Mouse (Mus musculus): ENCODE results near the gene H2-M10.3.
"Not testable (repeated sequence)": the region's sequence is repeated elsewhere in the genome, so short reads cannot be mapped to it uniquely, and the experiment has no call there.

H2-M10.3 gene

DNA sequence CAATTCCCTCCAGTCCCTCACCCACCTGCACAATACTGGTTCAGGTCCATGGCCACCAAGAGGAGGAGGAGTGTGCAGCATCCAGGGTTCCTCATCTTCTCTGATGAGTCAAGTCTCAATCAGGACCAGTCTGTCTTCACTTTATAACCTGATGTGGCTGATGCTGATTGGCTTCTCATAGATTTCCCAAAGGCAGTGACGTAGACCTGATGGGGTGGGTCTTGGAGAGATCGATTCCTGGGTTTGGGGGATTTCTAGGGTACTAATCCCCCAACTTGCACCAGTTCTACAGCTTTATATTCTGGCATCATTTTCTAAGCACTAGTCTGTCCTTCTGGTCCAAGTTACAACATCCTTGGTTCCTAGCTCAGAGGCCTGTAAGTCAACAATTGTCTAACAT is at the start of gene H2-M10.3:
H2-M10.3 (minus strand) TSS at position 101 of the 400 bp plus-strand sequence.
- not testable (repeated sequence) for DNase-seq (ENCODE audit: low spot score in 2 of 2)

DNA sequence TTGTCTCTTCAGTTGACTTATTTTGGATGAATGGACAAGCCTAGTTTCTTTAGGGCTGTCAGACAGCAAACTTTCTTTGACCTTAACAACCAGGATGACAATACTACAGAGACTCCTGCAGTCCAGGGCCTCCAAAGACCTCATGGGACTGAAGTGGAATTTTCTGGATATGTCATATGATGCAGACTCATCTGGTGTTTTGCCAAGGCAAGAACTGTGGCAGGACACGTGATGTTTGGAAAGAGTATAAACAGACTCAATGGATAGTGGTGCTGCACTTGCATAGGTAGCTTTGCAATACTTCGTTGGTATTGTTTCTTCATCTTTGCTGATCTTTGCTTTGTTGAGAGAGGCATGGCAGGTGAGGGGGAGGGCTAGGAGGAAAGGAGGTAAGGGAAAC is 49.2 kb upstream of the H2-M10.3 start:
- DNase-seq (ENCODE audit: low spot score in 2 of 2) = no peak

DNA sequence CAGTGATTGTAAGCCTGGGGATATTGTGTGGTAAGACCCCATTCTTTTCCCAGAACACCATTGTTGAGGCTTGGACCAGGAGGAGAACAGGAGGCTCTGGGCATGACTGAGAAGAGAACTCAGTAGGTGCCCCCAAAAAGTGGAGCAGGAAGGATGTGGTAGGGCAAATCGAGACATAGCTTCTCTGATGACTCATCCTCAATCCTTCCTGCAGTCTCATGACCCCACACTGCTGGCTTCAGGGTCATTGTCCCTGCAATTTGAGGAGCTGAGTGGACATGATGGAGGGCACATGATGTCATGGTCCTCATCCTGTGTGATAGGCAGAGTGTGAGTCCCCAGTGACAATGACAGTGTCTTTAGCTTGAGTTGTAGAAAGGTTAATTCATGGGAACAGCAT is 47.2 kb upstream of the H2-M10.3 start:
- no peak for DNase-seq (ENCODE audit: low spot score in 2 of 2)

DNA sequence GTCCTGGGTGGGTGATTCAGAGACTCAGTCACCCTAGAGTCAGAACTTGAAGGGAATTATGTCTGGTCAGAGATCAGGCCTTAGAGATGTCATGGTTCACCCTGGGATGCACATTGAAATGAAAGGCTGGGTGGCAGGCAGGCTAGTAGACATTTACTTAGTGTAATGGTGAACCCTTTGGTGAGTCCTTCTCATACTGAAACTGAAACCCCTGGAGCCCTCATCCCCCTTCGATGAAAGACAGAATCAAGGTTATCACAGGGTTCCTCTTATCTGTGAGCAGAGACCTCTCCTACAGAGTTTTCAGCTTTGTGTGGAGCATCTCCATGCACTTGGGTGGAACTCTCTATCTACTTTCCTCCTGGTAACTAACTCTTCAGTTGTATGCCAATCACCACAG is 46.1 kb upstream of the H2-M10.3 start:
- no peak for DNase-seq (ENCODE audit: low spot score in 2 of 2)

DNA sequence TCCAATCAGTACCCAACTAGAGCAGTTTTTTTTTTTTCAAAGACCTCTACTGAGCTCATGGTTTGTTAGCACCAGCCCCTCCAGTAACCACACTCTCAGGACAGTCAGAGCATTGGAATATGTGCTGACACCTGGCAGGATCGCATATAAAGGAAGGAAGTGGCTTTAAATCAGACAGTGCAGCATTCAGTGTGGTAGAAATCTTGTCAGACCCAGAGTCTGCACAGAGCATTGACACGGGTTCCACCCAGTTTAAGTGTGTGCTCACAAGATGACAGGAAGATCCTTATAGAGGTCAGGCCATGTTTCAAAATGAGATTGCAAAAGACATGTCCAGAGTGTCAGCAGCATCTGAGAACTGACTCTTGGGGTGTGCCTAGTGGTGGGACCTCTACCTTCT is 21.7 kb upstream of the H2-M10.3 start:
- no peak for DNase-seq (ENCODE audit: low spot score in 2 of 2)

DNA sequence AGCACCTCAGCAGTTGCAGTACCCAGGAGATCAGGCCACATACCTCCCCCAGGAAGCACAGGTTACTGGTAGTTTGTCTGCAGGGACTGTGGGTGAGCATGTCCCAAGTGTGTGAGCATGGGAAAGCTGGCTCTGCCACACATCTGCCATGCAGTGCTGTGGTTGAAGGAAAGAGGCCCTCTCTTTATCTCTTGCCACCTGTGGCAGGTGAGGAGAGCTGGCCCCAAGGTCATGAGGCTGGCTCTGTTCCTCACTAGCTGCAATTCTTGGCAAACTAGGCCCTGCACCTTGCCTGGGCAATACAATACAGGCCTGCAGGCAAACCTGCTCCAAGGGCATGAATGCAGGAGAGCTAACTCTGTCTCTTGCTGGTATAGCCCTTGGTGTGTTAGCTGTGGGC is 5.8 kb downstream of the H2-M10.3 start:
- DNase-seq (ENCODE audit: low spot score in 2 of 2) = not testable (repeated sequence)

DNA sequence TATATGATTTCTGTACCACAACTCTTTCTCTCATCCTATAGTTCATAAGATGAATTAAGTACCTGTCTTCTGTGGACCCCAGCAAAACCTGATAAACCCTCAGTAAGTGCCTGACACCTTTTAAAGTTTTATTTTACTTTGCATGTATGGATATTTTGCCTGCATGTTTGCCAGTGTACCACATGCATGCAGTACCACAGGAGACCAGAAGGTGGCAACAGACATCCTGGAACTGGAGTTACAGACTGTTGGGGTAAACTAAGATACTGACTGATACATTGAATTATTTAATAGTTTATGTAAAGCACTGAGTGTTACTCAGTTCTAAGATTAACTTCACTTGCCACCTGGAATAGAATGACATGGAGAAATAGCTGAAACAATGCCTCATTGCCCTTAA is 10.7 kb downstream of the H2-M10.3 start:
- peak; percentile 39 to 70 for DNase-seq (ENCODE audit: low spot score in 2 of 2)

DNA sequence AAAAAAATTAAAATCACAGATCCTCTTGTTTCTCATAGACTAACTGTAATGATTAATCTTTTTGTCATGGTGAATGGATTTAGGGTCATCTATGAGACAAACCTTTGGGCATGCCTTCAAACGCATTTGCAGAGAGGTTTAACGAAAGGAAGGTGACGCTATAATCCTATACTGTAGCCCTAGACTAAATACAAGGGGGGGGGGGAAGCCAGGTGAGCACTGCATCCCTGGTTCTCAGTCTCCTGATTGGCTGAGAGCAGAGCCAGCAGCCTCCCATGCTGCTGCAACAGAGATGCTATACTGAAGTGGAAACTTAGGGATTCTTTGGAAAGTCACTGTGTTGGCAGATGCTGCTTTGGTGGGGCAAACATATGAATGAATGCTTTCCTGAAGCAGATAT is 12.5 kb downstream of the H2-M10.3 start:
- DNase-seq (ENCODE audit: low spot score in 2 of 2) = no peak

DNA sequence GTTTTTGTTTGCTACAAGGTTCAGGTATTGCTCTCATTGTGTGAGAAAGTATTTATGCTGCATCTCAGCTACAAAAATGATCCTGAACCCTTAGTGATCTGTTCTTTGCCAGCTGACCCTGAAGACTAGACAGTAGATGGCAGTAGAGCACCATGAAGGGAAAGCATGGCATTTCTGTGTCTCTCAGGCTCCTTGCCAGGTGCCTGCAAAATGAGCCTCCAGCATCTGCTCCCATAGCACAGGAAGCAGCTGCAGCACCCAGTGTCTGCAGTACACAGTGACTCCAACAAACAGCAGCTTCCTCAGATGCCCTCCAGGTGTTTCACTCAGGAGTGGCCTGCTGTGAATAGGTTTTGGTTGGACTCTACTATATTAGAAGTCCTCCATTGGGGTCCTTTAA is 12.9 kb downstream of the H2-M10.3 start:
- DNase-seq (ENCODE audit: low spot score in 2 of 2) = peak; percentile 84 to 87

DNA sequence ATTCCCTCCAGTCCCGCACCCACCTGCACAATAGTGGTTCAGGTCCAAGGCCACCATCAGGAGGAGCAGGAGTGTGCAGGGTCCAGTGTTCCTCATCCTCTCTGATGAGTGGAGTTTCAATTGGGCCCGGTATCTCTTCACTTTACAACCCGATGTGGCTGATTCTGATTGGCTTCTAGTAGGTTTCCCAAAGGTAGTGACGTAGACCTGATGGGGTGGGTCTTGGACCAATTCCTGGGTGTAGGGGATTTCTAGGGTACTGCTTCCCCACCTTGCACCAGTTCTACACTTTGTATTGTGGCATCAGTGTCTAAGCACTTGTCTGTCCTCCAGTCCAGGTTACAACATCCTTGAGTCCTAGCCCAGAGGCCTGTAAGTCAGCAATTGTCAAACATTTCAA is 42.2 kb downstream of the H2-M10.3 start, which contains the start of gene H2-M10.1:
H2-M10.1 (minus strand) TSS at position 101 of the 400 bp plus-strand sequence.
- no peak for DNase-seq (ENCODE audit: low spot score in 2 of 2)

DNA sequence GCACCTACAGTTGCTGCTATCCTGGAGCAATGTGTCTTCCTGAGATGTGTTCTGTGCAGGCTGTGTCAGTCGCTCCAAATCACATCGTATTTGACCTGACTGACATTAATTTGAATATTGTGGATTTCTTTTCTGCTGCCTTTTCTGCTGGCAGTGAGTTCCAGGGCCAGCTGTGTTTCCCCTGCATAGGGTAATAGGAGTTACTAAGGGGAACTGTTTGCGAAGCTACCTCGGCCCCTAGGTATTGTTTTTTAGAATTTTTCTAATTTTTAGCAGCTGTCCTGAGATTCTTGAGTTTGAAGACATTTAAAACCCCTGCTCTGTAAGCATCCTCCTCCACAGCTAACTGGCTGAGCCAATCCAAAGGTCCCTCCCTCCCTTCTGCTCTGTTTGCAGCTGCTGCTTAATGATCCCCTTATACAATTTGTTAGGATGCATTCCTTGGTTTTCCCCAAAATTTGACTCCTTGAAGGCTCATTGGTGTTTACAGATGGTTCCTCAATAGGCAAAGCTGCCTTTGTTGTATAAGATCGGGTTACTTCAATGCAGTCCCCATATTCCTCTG is 52.4 kb downstream of the H2-M10.3 start:
- no peak for DNase-seq (ENCODE audit: low spot score in 2 of 2)

DNA sequence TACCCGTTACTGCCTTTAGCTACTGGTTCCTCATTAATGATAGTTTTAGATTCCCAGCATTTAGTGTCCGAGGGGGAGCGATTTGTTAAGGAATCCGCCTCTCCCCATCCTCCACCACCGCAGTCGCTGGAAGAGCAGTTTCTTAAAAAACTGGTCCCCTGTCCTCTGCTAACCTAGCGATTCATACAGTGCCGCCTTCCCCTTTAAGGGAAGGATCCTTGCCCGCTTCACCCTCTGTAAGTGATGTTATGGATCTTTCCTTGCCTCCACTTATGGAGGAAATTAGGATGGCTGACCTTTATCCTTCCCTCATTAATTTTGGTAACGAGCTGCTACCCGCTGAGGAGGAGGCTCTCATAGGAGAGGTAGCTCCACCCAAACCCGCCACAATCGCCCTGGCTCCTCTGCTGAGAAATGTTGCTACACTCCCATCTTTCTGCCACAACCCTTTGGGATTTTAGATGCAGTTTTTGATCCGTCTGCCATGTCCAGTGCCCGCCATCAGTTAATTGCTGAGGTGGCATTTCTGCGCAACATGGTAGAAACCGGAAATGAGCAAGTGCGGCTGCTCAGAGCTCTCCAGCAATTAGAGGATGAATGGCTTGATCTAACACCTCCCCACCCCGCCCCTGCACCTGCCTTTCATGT is 53.1 kb downstream of the H2-M10.3 start:
- peak; percentile 83 to 88 for DNase-seq (ENCODE audit: low spot score in 2 of 2)

Measured in right cerebral cortex, postnatal 10 days (tissue).